Mouse (Mus musculus): ENCODE results near the gene Camk1d. TPM values are rescaled to one million over a fixed set of nuclear protein-coding genes. Genes with fewer than 3 reads are reported as not detected.

The Camk1d gene
- 11.6 TPM for polyA plus RNA-seq (2014; fragmentation: Illumina TruSeq; extraction: RNeasy Lipid Tissue Mini Kit (QIAGEN cat#74804))

DNA sequence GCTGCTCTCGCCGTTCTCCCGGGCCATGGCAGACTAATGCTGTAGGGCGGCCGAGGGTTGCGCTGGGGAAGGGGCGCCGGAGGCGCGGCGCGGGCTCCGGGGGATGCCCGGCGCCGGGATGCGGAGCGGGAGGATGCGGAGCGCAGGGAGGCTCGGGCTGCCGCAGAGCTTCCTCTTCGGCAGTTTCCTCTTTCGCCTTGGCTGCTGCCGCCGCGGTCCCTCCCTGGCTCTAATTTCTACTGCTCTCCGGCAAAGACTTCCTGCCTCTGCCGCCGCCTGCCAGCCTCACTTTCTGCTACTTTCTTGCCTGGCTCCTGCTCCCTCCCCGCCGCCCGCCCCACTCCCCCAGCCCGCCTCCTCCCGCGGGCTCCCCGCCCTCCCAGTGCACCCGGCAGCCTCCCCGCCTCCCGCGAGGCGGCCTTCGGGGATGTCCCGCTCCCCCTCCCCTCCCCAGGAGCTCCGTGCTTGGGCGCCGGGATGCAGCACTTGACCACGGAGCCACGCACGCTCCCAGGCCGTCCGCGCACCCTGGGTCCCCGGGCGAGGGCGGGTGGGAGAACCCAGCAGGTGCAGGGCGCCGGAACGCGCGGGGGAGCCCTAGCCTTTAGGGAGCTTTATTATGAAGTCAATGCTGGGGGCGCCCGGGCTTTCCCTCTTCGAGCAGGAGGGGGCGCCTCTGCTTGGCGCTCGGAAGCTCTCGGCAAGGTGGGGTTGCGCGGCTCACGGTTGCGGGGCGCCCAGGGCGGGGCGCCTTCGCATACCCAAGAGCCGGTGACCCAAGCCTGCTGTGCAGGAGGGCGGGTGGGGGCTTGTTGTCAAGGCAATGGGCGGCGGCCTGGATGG is at the start of gene Camk1d:
Gene Camk1d, minus strand, starts transcription at position 305 of the 843 bp plus-strand sequence.

Other genes with a start within 250 kb of the Camk1d start
- gene Nudt5, start 130.5 kb upstream of the Camk1d start, polyA plus RNA-seq (2014; fragmentation: Illumina TruSeq; extraction: RNeasy Lipid Tissue Mini Kit (QIAGEN cat#74804)): 45.1 TPM
- gene Cdc123, start 130.6 kb upstream of the Camk1d start, polyA plus RNA-seq (2014; fragmentation: Illumina TruSeq; extraction: RNeasy Lipid Tissue Mini Kit (QIAGEN cat#74804)): 240 TPM
- gene Gm13199, start 148.4 kb upstream of the Camk1d start, polyA plus RNA-seq (2014; fragmentation: Illumina TruSeq; extraction: RNeasy Lipid Tissue Mini Kit (QIAGEN cat#74804)): not detected
- gene Sec61a2, start 180.9 kb upstream of the Camk1d start, polyA plus RNA-seq (2014; fragmentation: Illumina TruSeq; extraction: RNeasy Lipid Tissue Mini Kit (QIAGEN cat#74804)): 63.5 TPM
- 8.5 TPM for gene Dhtkd1, start 228.3 kb upstream of the Camk1d start, polyA plus RNA-seq (2014; fragmentation: Illumina TruSeq; extraction: RNeasy Lipid Tissue Mini Kit (QIAGEN cat#74804))
- 122 TPM for gene Upf2, start 237.0 kb upstream of the Camk1d start, polyA plus RNA-seq (2014; fragmentation: Illumina TruSeq; extraction: RNeasy Lipid Tissue Mini Kit (QIAGEN cat#74804))

Data from ovary, adult 10 weeks (tissue).